Comparison of ENCODE assay signal across 8 mouse cellular contexts in the genomic region with DNA sequence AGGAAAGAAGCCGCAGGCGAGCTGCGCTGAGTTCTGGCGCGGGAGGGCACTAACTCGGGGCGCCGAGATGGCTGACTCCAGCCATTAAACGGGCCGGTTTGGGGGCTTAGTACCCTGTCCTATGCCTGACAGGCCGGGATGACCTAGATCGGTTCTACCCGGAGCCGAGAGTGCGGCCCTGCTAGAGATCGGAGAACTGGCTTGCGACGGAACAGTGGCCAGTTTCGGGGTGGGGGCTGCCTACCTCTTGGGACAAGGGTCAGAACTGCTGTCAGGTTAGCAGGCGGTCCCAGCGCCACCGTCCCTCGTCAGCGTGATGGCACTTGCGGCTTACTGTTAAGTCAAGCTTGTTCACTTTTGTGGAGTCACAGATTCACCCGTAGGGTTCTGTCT. TPM values are rescaled to one million over a fixed set of nuclear protein-coding genes. Genes with fewer than 3 reads are reported as not detected.
DNase-seq lines count a peak whose midpoint lies in the region; ATAC-seq lines count a peak whose summit lies in the region.

No protein-coding gene starts in this region.

- no peak for DNase-seq in kidney, adult 9 months
- DNase-seq in hindbrain, embryonic 10.5 days (ENCODE audit: low spot score) = no peak
- DNase-seq in spleen, adult 12 weeks (ENCODE audit: low spot score) = no peak
- DNase-seq in cerebellum, adult 9-10 months = no peak
- no peak for DNase-seq in layer of hippocampus, postnatal 36 days

- under 1% methylated on average over 26 of the region's 26 CpGs for WGBS in kidney, embryonic 15.5 days
- WGBS in hindbrain, embryonic 10.5 days = under 1% methylated on average over 26 of the region's 26 CpGs
- WGBS in macrophage (ENCODE audit: missing documents) = 0% methylated on average over 26 of the region's 26 CpGs

- ATAC-seq in kidney, embryonic 15.5 days (replicated peaks; ENCODE audit: low FRiP score) = peak; percentile 31

- peak overlapping the region; percentile 85 for H3K4me2 ChIP-seq in kidney, embryonic 15.5 days

- peak overlapping the region; percentile 98 for H3K9ac ChIP-seq in kidney, embryonic 15.5 days

- no peaks in the 10 kb centered on the region for H3K9me3 ChIP-seq in kidney, embryonic 15.5 days (replicated peaks)
- no peaks in the 10 kb centered on the region for H3K9me3 ChIP-seq in hindbrain, embryonic 10.5 days

- H3K27me3 ChIP-seq in kidney, embryonic 15.5 days = no peaks in the 10 kb centered on the region
- H3K27me3 ChIP-seq in hindbrain, embryonic 10.5 days (ENCODE audit: insufficient read depth, poor library complexity, severe bottlenecking) = no peaks in the 10 kb centered on the region

- peak overlapping the region; percentile 95 for H3K27ac ChIP-seq in kidney, embryonic 15.5 days
- H3K27ac ChIP-seq in brown adipose tissue, adult 24 weeks (replicated peaks; ENCODE audit: low read depth, low read length) = peak overlapping the region; percentile 99
- H3K27ac ChIP-seq in hindbrain, embryonic 10.5 days = peak overlapping the region; percentile 99
- H3K27ac ChIP-seq in macrophage = peak overlapping the region; percentile 62

- peaks cover 41% of the 10 kb centered on the region for H3K4me1 ChIP-seq in kidney, embryonic 15.5 days
- H3K4me1 ChIP-seq in brown adipose tissue, adult 24 weeks (ENCODE audit: control insufficient read depth, insufficient read depth, insufficient read length, low read length) = peaks cover 11% of the 10 kb centered on the region
- H3K4me1 ChIP-seq in hindbrain, embryonic 10.5 days (replicated peaks) = peaks cover 40% of the 10 kb centered on the region

- H3K36me3 ChIP-seq in kidney, embryonic 15.5 days = peaks cover 47% of the 10 kb centered on the region
- peaks cover 70% of the 10 kb centered on the region for H3K36me3 ChIP-seq in hindbrain, embryonic 10.5 days
- peaks cover 35% of the 10 kb centered on the region; the same call in 1 of the 2 replicates for H3K36me3 ChIP-seq in macrophage (ENCODE audit: inconsistent target)

- H3K79me2 ChIP-seq in macrophage (ENCODE audit: inconsistent target) = peaks cover 61% of the 10 kb centered on the region

- H3K4me3 ChIP-seq in kidney, embryonic 15.5 days (replicated peaks) = peak overlapping the region; percentile 88
- H3K4me3 ChIP-seq in brown adipose tissue, adult 24 weeks (ENCODE audit: insufficient read depth, low read depth, low read length) = peak overlapping the region; percentile 88
- H3K4me3 ChIP-seq in hindbrain, embryonic 10.5 days = peak overlapping the region; percentile 80
- H3K4me3 ChIP-seq in macrophage (ENCODE audit: inconsistent target) = peak overlapping the region; percentile 99

RNA-seq across cellular contexts. Expression of gene Gga3, which starts 0.4 kb away (rescaled TPM):
- polyA plus RNA-seq in kidney, embryonic 15.5 days (2015; fragmentation: Nextera tagmentation; extraction: Ambion mirVana) = 18.5 and 20.7 TPM in 2 replicates
- polyA plus RNA-seq in brown adipose tissue, adult 24 weeks (2012; ENCODE audit: insufficient read depth, insufficient read length, missing spikeins) = 4.2 and 6.5 TPM in 2 replicates
- polyA plus RNA-seq in hindbrain, embryonic 10.5 days (2016; fragmentation: Nextera tagmentation; extraction: Ambion mirVana) = 35.1 and 37.6 TPM in 2 replicates
- total RNA-seq in macrophage (2018; cell fraction: chromatin; rRNA removed) = 100 to 1,000 TPM in 17 of 26 experiments, 10 to 100 TPM in 9; 46.6 to 225 (median 115) TPM
- total RNA-seq in macrophage (2018; cell fraction: cytosol; rRNA removed) = 10 to 100 TPM; 12.4 to 32.6 (median 22.4) TPM
- 100 to 1,000 TPM in 5 of 26 experiments, 10 to 100 TPM in 21; 28.6 to 160 (median 60.7) TPM for total RNA-seq in macrophage (2018; cell fraction: nucleus; rRNA removed)
- polyA plus RNA-seq in macrophage (2018) = 15.8 to 69.3 TPM (median 37.7 TPM) in 3 replicates
- 10 to 100 TPM; 68.7 to 80.7 TPM for total RNA-seq in layer of hippocampus, postnatal 36 days (2021)

RNA-seq across cellular contexts. Expression of gene Mrps7, which starts 0.6 kb away (rescaled TPM):
- polyA plus RNA-seq in kidney, embryonic 15.5 days (2015; fragmentation: Nextera tagmentation; extraction: Ambion mirVana) = 102 and 103 TPM in 2 replicates
- polyA plus RNA-seq in brown adipose tissue, adult 24 weeks (2012; ENCODE audit: insufficient read depth, insufficient read length, missing spikeins) = 106 and 138 TPM in 2 replicates
- polyA plus RNA-seq in hindbrain, embryonic 10.5 days (2016; fragmentation: Nextera tagmentation; extraction: Ambion mirVana) = 104 and 112 TPM in 2 replicates
- total RNA-seq in macrophage (2018; cell fraction: chromatin; rRNA removed) = 10 to 100 TPM in 12 of 26 experiments, 1 to 10 TPM in 14; 2.4 to 16.2 (median 8.0) TPM
- total RNA-seq in macrophage (2018; cell fraction: cytosol; rRNA removed) = 10 to 100 TPM; 21.8 to 37.3 (median 29.2) TPM
- 10 to 100 TPM in 18 of 26 experiments, 1 to 10 TPM in 8; 7.1 to 24.1 (median 11.5) TPM for total RNA-seq in macrophage (2018; cell fraction: nucleus; rRNA removed)
- polyA plus RNA-seq in macrophage (2018) = 21.1 to 35.5 TPM (median 25.6 TPM) in 3 replicates
- 10 to 100 TPM; 48.8 to 61.3 TPM for total RNA-seq in layer of hippocampus, postnatal 36 days (2021)

RNA-seq across cellular contexts. Expression of gene Mif4gd, which starts 8.5 kb away (rescaled TPM):
- 35.8 and 37.6 TPM in 2 replicates for polyA plus RNA-seq in kidney, embryonic 15.5 days (2015; fragmentation: Nextera tagmentation; extraction: Ambion mirVana)
- 120 and 127 TPM in 2 replicates for polyA plus RNA-seq in brown adipose tissue, adult 24 weeks (2012; ENCODE audit: insufficient read depth, insufficient read length, missing spikeins)
- 16.3 and 20.6 TPM in 2 replicates for polyA plus RNA-seq in hindbrain, embryonic 10.5 days (2016; fragmentation: Nextera tagmentation; extraction: Ambion mirVana)
- total RNA-seq in macrophage (2018; cell fraction: chromatin; rRNA removed) = 10 to 100 TPM; 17.5 to 86.6 (median 58.6) TPM
- 10 to 100 TPM; 38.8 to 58.2 (median 50.4) TPM for total RNA-seq in macrophage (2018; cell fraction: cytosol; rRNA removed)
- total RNA-seq in macrophage (2018; cell fraction: nucleus; rRNA removed) = 100 to 1,000 TPM in 1 of 26 experiments, 10 to 100 TPM in 25; 30.6 to 102 (median 72.1) TPM
- polyA plus RNA-seq in macrophage (2018) = 24.9 to 57.5 TPM (median 29.7 TPM) in 3 replicates
- 10 to 100 TPM; 21.0 to 21.2 TPM for total RNA-seq in layer of hippocampus, postnatal 36 days (2021)

RNA-seq across cellular contexts. Expression of gene Slc25a19, which starts 23.8 kb away (rescaled TPM):
- 45.8 and 48.3 TPM in 2 replicates for polyA plus RNA-seq in kidney, embryonic 15.5 days (2015; fragmentation: Nextera tagmentation; extraction: Ambion mirVana)
- 392 and 520 TPM in 2 replicates for polyA plus RNA-seq in brown adipose tissue, adult 24 weeks (2012; ENCODE audit: insufficient read depth, insufficient read length, missing spikeins)
- 23.7 and 24.7 TPM in 2 replicates for polyA plus RNA-seq in hindbrain, embryonic 10.5 days (2016; fragmentation: Nextera tagmentation; extraction: Ambion mirVana)
- total RNA-seq in macrophage (2018; cell fraction: chromatin; rRNA removed) = 10 to 100 TPM; 11.5 to 92.4 (median 48.7) TPM
- total RNA-seq in macrophage (2018; cell fraction: cytosol; rRNA removed) = 10 to 100 TPM in 25 of 26 experiments, 1 to 10 TPM in 1; 8.4 to 30.4 (median 22.0) TPM
- 10 to 100 TPM; 15.6 to 83.5 (median 39.5) TPM for total RNA-seq in macrophage (2018; cell fraction: nucleus; rRNA removed)
- polyA plus RNA-seq in macrophage (2018) = 14.9 to 26.4 TPM (median 17.0 TPM) in 3 replicates
- total RNA-seq in layer of hippocampus, postnatal 36 days (2021) = 10 to 100 TPM; 64.0 to 66.0 TPM

RNA-seq across cellular contexts. Expression of gene Nup85, which starts 40.1 kb away (rescaled TPM):
- 174 and 190 TPM in 2 replicates for polyA plus RNA-seq in kidney, embryonic 15.5 days (2015; fragmentation: Nextera tagmentation; extraction: Ambion mirVana)
- 12.4 and 15.7 TPM in 2 replicates for polyA plus RNA-seq in brown adipose tissue, adult 24 weeks (2012; ENCODE audit: insufficient read depth, insufficient read length, missing spikeins)
- polyA plus RNA-seq in hindbrain, embryonic 10.5 days (2016; fragmentation: Nextera tagmentation; extraction: Ambion mirVana) = 192 and 243 TPM in 2 replicates
- 10 to 100 TPM in 25 of 26 experiments, 1 to 10 TPM in 1; 10.0 to 98.2 (median 49.3) TPM for total RNA-seq in macrophage (2018; cell fraction: chromatin; rRNA removed)
- 10 to 100 TPM in 25 of 26 experiments, 1 to 10 TPM in 1; 8.5 to 19.6 (median 14.7) TPM for total RNA-seq in macrophage (2018; cell fraction: cytosol; rRNA removed)
- total RNA-seq in macrophage (2018; cell fraction: nucleus; rRNA removed) = 100 to 1,000 TPM in 1 of 26 experiments, 10 to 100 TPM in 24, 1 to 10 TPM in 1; 8.9 to 116 (median 27.8) TPM
- polyA plus RNA-seq in macrophage (2018) = 11.4 to 41.8 TPM (median 14.7 TPM) in 3 replicates
- total RNA-seq in layer of hippocampus, postnatal 36 days (2021) = 10 to 100 TPM; 49.8 to 60.7 TPM
